Mouse (Mus musculus) neural tube, embryonic 10.5 days (tissue): ENCODE results near the gene Ntrk1.

Experiments
- DNase-seq: peaks from one replicate; pipeline ENCODE4 v3.0.0-alpha.2; 2017; ENCODE audit warnings: low spot score; ENCODE audit errors: extremely low spot score

Gene Ntrk1

DNA sequence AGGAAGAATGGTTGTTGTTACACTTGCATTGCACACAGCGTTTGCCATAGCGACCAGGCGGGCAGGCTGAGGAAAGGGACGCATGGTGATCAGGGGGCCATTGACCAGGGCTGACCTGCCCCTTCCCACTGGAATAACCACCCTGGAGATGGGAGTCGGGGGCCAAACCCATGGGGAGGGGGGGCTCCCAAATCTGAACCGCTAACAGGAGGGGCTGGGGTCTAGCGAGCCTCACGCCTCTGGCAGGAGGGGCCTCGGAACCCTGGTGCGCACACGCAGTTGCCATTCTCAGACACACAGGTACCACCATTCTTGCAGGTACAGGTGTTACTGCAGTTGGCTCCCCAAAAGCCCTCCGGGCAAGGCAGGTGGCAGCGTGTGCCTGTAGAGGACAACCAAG is 41.1 kb downstream of the Ntrk1 start:
- no peak for DNase-seq

DNA sequence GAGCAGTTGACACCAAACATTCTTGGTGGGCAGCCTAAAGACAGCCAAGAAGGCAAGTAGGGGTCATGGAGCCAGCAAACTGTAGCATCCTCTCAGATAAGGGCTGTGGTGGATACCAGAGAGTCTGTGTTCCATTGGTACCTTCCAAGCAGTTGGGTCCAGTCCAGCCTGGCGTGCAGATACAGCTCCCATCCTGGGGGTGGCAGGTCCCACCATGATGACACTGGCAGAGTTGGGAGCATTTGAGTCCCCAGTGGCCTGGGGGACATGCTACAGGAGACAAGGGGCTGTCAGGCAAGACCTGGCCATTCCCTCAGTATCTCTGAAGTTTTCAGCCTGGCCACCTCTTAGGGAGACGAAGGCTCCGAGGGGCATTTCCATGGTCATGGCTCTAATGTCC is 42.4 kb downstream of the Ntrk1 start:
- no peak for DNase-seq

DNA sequence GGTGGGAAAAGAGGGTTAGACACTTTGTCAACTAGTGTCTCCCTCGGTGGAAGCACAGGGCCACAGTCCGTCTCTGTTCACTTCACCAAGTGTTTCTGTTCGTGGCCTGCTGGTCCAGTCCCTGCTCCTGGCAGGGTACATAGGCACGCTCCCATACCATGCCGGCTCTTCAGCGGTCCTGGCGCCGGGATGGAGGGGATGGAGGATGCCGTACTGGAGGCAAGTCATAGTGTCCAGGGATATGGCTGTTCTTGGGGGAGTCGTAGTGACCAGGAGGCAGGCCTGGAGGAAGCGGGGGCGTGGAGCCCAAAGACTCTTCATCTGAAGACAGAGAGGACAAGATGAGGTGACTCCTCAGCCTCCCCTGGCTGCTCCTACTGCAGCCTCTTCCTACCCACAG is 45.0 kb downstream of the Ntrk1 start:
- no peak for DNase-seq

DNA sequence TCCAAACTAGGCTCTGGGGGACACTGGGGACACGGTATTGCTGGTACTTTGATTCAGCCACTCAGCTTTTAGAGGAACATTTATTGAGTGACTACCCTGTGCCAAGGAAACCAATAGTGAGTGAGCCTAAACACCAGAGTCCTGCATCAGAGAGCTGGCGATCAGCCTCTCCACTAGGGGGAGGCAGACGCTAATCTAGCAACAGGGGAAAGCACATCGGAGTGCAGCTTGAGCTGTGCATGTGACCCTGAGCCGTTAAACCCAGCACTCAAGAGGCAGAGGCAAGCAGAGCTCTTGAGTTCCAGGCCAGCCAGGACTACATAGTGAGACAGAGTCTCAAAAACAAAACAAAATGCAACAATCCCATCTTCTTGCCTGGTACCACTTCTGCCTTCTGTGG is 45.9 kb downstream of the Ntrk1 start:
- no peak for DNase-seq

DNA sequence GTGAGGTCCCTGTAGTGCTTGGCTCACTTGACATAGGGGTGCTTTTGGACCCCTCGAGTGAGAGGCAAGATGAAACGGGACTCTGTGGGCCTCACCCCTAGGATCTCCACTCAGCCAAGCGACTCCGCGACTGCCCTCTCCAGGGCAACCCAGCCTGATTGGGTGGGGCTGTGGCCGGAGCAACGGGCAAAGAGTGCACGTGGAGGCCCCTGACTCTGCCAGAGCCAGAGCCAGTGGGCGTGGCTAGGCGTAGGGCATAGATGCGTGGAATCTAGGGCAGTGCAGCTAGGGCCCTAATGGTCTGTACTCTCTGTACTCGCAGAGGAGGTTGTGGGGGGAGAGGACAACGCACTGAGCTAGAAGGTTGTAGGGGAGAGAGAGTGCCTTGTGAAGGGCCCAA is 46.5 kb downstream of the Ntrk1 start, which contains the start of gene Lrrc71:
Lrrc71 (minus strand) TSS at position 195 of the 400 bp plus-strand sequence.
- DNase-seq, result no peak

DNA sequence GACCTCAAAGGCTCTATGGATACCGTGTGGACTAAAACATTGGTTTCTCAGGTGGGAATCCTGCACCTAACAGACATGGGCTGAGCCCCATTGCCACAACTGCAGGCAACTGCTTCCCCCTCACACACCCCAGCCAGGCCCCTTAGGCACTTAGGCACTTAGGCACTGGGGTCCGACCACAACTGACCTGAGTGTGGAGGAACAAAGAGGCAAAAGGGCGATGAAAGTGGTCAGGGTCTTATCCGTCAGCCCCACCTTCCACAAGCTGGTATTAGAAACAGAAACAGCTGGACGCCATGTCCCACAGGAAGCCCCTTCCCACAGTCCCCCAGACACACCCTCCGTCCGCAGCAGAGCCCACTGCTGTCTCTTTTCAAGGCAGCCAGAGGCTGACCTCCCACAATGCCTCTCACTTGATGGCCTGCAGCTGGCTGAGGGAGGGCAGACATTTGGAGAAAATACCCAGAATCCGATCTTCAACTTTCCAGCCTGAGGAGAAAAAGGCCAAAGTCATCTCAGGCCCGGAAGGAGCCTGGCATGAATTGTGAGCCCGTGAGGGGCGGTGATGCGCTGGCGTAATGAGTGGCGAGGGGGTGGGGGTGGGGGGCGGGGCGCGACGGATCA is 49.8 kb downstream of the Ntrk1 start:
- DNase-seq, result no peak

DNA sequence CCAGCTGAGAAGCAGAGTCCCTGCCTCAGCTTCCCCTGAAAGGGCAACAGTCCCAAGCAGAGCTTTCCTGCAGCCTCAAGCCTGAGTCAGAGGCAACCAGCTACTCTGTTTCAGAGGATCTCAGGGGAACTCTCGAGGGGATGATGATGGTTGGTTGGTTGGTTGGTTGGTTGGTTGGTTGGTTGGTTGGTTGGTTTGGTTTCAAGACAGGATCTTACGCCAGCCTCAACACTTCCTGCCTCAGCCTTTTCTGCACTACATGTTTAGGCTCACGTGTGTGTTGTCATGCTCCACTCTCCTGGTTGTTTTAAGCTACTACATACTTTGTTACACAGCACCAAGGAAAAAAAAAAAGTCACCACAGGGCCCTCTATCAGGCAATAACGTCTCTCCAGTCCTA is 51.0 kb downstream of the Ntrk1 start:
- no peak for DNase-seq

DNA sequence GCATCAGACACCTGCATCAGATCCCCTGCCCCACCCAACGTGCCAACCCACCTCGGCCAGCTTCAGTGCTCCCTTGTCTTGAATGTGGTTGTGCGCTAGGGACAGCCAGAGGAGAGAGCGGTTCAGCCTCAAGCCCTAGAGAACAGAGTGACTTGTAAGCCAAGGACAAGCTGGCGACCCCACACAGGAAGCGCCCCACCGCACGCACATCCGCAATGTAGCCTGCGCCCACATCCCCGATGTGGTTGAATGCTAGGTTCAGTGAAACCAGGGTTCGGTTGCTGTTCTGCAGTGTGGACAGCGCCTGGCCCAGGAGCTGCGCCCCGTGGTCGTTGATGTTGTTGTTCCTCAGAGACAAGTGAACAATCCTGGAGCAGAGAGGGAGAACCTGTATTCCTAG is 52.2 kb downstream of the Ntrk1 start:
- DNase-seq, result no peak

DNA sequence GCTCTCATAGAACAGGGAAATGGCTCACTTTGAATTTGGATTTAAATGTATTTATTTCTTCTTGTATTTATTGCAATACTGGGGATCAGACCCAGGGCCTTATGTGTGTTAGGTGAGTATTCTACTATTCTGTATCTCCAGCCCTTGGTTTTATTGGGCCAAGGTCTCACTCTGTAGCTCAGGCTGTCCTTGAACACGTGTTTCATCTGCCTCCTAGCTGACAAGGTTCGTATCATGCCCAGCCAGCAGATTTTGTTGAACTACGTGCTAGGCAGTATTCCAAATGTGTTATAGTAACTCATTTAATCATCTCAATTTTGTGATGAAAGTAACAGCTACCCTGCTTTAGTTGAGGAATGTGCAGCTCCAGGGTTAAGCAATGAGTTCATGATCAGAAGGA is 52.9 kb downstream of the Ntrk1 start:
- DNase-seq, result no peak

DNA sequence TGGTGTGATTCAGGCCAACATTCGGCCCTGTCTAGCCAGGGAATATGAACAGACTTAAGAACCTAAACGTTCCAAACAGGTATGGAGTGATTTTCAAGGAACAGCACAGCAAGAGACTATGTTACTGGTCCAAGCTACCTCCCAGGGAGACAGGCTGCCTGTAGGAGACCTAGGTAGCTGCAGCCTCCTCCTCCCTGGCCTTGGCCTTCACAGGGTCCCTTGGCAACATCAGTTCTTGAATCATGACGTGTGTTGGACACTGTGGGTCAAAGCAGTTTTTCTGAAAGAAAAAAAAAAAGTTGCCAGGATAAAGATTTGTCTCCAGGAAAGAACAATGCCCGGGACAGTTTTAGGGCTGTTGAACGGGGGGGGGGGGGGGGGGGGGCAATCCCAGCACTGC is 56.1 kb downstream of the Ntrk1 start:
- DNase-seq, result no peak

DNA sequence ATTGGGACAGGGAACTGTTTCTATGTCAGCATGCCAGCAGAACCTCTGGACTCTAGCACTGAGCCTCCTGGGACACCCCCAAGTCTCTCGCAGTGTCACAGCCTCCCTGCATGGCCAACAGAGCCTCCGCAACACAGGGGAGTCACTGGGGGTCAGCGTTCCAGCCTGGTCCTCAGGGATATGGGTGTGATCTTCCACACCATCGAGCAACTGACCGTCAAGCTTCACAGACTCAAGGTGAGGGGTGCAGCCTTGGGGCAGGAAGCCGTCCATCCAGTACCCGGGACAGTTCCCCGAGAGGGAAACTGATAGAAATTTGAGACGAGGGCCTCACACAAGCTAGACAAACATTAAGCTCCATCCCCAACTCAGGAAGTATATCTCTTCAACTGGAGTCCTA is 59.6 kb downstream of the Ntrk1 start:
- DNase-seq, result no peak

DNA sequence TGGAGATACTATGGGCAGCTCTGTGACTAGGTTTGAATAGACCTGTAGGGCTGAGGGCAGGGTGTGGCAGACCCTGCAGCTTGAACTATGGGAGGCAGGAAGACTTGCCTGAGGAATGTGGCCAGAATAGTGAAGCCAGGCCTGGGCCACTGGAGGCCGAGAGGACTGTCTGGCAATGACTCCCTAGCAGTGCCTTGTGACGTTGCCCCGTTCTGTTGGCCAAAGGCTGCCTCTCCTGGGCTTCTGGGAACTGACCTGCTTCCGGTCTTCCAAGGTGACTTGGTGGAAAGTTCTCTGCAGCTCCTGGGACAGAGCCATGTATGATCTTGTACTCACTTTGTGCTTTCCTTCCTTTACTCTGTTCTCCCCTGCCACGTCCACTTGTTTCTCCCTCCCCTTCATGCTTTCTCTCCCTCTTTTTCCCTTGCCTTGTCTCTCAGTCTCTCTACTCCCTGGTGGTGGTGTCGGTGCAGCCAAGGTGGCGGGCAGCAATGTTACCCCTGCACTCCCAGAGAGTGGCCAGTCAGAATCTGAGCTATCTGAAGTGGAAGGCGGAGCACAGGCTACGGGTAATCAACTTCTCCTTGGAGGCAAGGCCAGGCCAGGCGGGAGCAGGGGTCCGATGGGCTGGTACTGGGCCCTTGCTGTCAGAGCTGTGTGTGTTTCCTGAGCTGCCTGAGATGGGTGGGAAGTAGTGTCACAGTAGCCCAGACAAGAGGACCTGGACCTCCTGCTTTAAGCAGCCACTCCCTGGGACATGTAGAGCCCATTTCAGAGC is 60.8 kb downstream of the Ntrk1 start:
- DNase-seq, result no peak

DNA sequence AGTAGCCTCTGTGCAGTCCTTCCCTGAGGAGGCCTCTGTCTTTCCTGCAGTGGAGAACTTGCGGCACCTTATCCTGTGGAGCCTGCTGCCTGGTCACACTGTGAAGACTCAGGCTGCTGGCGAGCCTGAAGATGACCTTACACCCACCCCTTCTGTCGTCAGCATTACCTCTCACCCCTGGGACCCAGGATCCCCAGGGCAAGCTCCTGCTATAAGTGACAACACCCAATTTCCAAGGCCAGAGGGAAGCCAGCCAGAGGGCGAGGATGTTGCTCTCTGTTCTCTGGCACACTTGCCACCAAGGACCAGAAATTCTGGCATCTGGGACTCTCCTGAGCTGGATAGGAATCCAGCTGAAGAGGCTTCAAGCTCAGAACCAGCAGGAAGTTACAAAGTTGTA is 61.9 kb downstream of the Ntrk1 start:
- DNase-seq, result no peak

DNA sequence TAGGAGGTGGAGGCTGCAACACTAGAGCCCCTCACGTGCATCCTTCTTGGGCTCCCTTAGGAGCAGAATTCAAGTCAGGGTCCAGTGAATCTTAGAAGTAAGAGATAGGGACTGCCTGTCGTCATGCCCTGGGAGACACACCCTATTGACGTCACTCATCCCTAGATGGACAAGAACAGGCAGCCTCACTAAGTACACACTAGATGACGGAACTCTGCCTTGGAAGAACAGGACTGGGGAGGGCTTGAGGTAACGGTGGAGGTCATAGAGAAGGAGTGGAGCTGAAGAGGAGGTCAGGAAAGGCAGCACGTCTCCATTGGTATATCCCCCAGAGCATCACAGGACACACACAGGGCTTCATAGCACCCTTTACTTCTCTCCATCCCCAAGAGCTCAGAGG is 66.3 kb downstream of the Ntrk1 start:
- DNase-seq, result no peak
